Mouse (Mus musculus): ENCODE data around the gene Ptpre. TPM values are rescaled to one million over a fixed set of nuclear protein-coding genes. Genes with fewer than 3 reads are reported as not detected.
"Not testable (repeated sequence)": the region's sequence is repeated elsewhere in the genome, so short reads cannot be mapped to it uniquely, and the experiment has no call there.

Ptpre gene
- polyA plus RNA-seq, 1 experiment: 2.4 TPM

- Histone ChIP-seq H3K36me3 (ENCODE audit: control insufficient read depth, insufficient read depth) (no peaks in the 10 kb centered on the region), H3K4me2 (ENCODE audit: low read depth) (no peak overlapping the region), H3K27me3 (ENCODE audit: control insufficient read depth, insufficient read depth, insufficient read length) (no peaks in the 10 kb centered on the region), H3ac (ENCODE audit: control insufficient read depth, insufficient read length) (no peak overlapping the region), H3K79me2 (ENCODE audit: control insufficient read depth, insufficient read depth) (no peaks in the 10 kb centered on the region), H3K4me3 (no peak overlapping the region)
- TF ChIP-seq TCF12 (IDR thresholded peaks at IDR 0.05; ENCODE audit: insufficient read depth, poor library complexity, severe bottlenecking): no peak
- no peak for TF ChIP-seq MAX (IDR thresholded peaks at IDR 0.05; ENCODE audit: low read depth)
- TF ChIP-seq POLR2AphosphoS2 (IDR thresholded peaks at IDR 0.05; ENCODE audit: insufficient read length, low read depth): no peak
- TF ChIP-seq TCF3 (IDR thresholded peaks at IDR 0.05; ENCODE audit: insufficient read length, low read depth): no peak
- no peak for TF ChIP-seq SRF (IDR thresholded peaks at IDR 0.05; ENCODE audit: control insufficient read depth, insufficient read length, low read depth)
- TF ChIP-seq USF1 (IDR thresholded peaks at IDR 0.05; ENCODE audit: low read depth): no peak
- TF ChIP-seq E2F4 (IDR thresholded peaks at IDR 0.05; ENCODE audit: insufficient read depth): no peak
- TF ChIP-seq MYOG (IDR thresholded peaks at IDR 0.05; ENCODE audit: control insufficient read depth in 1 of 3, insufficient read depth in 1 of 3, insufficient read length in 2 of 3, low read depth in 2 of 3): no peak
- TF ChIP-seq MYOD1 (IDR thresholded peaks at IDR 0.05; ENCODE audit: control insufficient read depth in 1 of 3, insufficient read length in 2 of 3, low read depth in 2 of 3): no peak
- TF ChIP-seq REST (IDR thresholded peaks at IDR 0.05; ENCODE audit: insufficient read depth, insufficient read length): no peak
- no peak for TF ChIP-seq POLR2A (IDR thresholded peaks at IDR 0.05; ENCODE audit: insufficient read length, low read depth)
- TF ChIP-seq CEBPB (IDR thresholded peaks at IDR 0.05; ENCODE audit: insufficient read depth, poor library complexity, severe bottlenecking): no peak
These were observed 143.1 kb downstream of the Ptpre start for GRCm38 (mm10) chr7:135680334-135680733.

- TF ChIP-seq MYOG (IDR thresholded peaks at IDR 0.05; ENCODE audit: control insufficient read depth in 1 of 3, insufficient read depth in 1 of 3, insufficient read length in 2 of 3, low read depth in 2 of 3) (peak in 2 of 3 experiments; percentile 29 to 47), POLR2AphosphoS2 (IDR thresholded peaks at IDR 0.05; ENCODE audit: insufficient read length, low read depth) (peak; percentile 68), MYOD1 (IDR thresholded peaks at IDR 0.05; ENCODE audit: control insufficient read depth in 1 of 3, insufficient read length in 2 of 3, low read depth in 2 of 3) (peak in 2 of 3 experiments; percentile 61 to 76), POLR2A (IDR thresholded peaks at IDR 0.05; ENCODE audit: insufficient read length, low read depth) (peak; percentile 15)
- H3K4me2 ChIP-seq (ENCODE audit: low read depth); H3ac ChIP-seq (ENCODE audit: control insufficient read depth, insufficient read length); H3K4me3 ChIP-seq; H3K79me2 ChIP-seq (ENCODE audit: control insufficient read depth, insufficient read depth); H3K27me3 ChIP-seq (ENCODE audit: control insufficient read depth, insufficient read depth, insufficient read length): not testable (repeated sequence)
- peaks cover 12% of the 10 kb centered on the region for H3K36me3 ChIP-seq (ENCODE audit: control insufficient read depth, insufficient read depth)
These were observed 146.8 kb downstream of the Ptpre start for GRCm38 (mm10) chr7:135684098-135684497.

GRCm38 (mm10) chr7:135684938-135685337, 147.7 kb downstream of the Ptpre start:
- TF ChIP-seq POLR2A (IDR thresholded peaks at IDR 0.05; ENCODE audit: insufficient read length, low read depth) (peak; percentile 52), USF1 (IDR thresholded peaks at IDR 0.05; ENCODE audit: low read depth) (no peak), REST (IDR thresholded peaks at IDR 0.05; ENCODE audit: insufficient read depth, insufficient read length) (no peak), MYOD1 (IDR thresholded peaks at IDR 0.05; ENCODE audit: control insufficient read depth in 1 of 3, insufficient read length in 2 of 3, low read depth in 2 of 3) (no peak), POLR2AphosphoS2 (IDR thresholded peaks at IDR 0.05; ENCODE audit: insufficient read length, low read depth) (peak; percentile 93), TCF12 (IDR thresholded peaks at IDR 0.05; ENCODE audit: insufficient read depth, poor library complexity, severe bottlenecking) (no peak)
- no peak overlapping the region for H3ac ChIP-seq (ENCODE audit: control insufficient read depth, insufficient read length)
- H3K4me3 ChIP-seq: no peak overlapping the region
- no peaks in the 10 kb centered on the region for H3K79me2 ChIP-seq (ENCODE audit: control insufficient read depth, insufficient read depth)
- no peak overlapping the region for H3K4me2 ChIP-seq (ENCODE audit: low read depth)
- H3K27me3 ChIP-seq (ENCODE audit: control insufficient read depth, insufficient read depth, insufficient read length): no peaks in the 10 kb centered on the region
- peaks cover 17% of the 10 kb centered on the region for H3K36me3 ChIP-seq (ENCODE audit: control insufficient read depth, insufficient read depth)

GRCm38 (mm10) chr7:135689396-135689795, 152.1 kb downstream of the Ptpre start:
- Histone ChIP-seq H3K27me3 (ENCODE audit: control insufficient read depth, insufficient read depth, insufficient read length) (no peaks in the 10 kb centered on the region), H3K36me3 (ENCODE audit: control insufficient read depth, insufficient read depth) (peaks cover 45% of the 10 kb centered on the region), H3K4me3 (no peak overlapping the region), H3K79me2 (ENCODE audit: control insufficient read depth, insufficient read depth) (peaks cover under 1% of the 10 kb centered on the region), H3ac (ENCODE audit: control insufficient read depth, insufficient read length) (no peak overlapping the region), H3K4me2 (ENCODE audit: low read depth) (no peak overlapping the region)
- TF ChIP-seq TCF3 (IDR thresholded peaks at IDR 0.05; ENCODE audit: insufficient read length, low read depth) (no peak), TCF12 (IDR thresholded peaks at IDR 0.05; ENCODE audit: insufficient read depth, poor library complexity, severe bottlenecking) (no peak), SRF (IDR thresholded peaks at IDR 0.05; ENCODE audit: control insufficient read depth, insufficient read length, low read depth) (no peak)

- H3K4me2 ChIP-seq (ENCODE audit: low read depth): no peak overlapping the region
- peaks cover 18% of the 10 kb centered on the region for H3K79me2 ChIP-seq (ENCODE audit: control insufficient read depth, insufficient read depth)
- H3K27me3 ChIP-seq (ENCODE audit: control insufficient read depth, insufficient read depth, insufficient read length): no peaks in the 10 kb centered on the region
- TF ChIP-seq MAX (IDR thresholded peaks at IDR 0.05; ENCODE audit: low read depth) (no peak), POLR2AphosphoS2 (IDR thresholded peaks at IDR 0.05; ENCODE audit: insufficient read length, low read depth) (no peak), REST (IDR thresholded peaks at IDR 0.05; ENCODE audit: insufficient read depth, insufficient read length) (no peak)
- no peak overlapping the region for H3ac ChIP-seq (ENCODE audit: control insufficient read depth, insufficient read length)
- peaks cover 54% of the 10 kb centered on the region for H3K36me3 ChIP-seq (ENCODE audit: control insufficient read depth, insufficient read depth)
- no peak overlapping the region for H3K4me3 ChIP-seq
These were observed 154.7 kb downstream of the Ptpre start for GRCm38 (mm10) chr7:135691941-135692340.

- Histone ChIP-seq H3K79me2 (ENCODE audit: control insufficient read depth, insufficient read depth) (peaks cover 34% of the 10 kb centered on the region), H3K36me3 (ENCODE audit: control insufficient read depth, insufficient read depth) (peaks cover 51% of the 10 kb centered on the region), H3K27me3 (ENCODE audit: control insufficient read depth, insufficient read depth, insufficient read length) (no peaks in the 10 kb centered on the region), H3K4me3 (no peak overlapping the region), H3K4me2 (ENCODE audit: low read depth) (no peak overlapping the region), H3ac (ENCODE audit: control insufficient read depth, insufficient read length) (no peak overlapping the region)
- TF ChIP-seq TCF12 (IDR thresholded peaks at IDR 0.05; ENCODE audit: insufficient read depth, poor library complexity, severe bottlenecking): no peak
- TF ChIP-seq POLR2A (IDR thresholded peaks at IDR 0.05; ENCODE audit: insufficient read length, low read depth): no peak
- no peak for TF ChIP-seq USF1 (IDR thresholded peaks at IDR 0.05; ENCODE audit: low read depth)
- TF ChIP-seq POLR2AphosphoS2 (IDR thresholded peaks at IDR 0.05; ENCODE audit: insufficient read length, low read depth): no peak
- TF ChIP-seq E2F4 (IDR thresholded peaks at IDR 0.05; ENCODE audit: insufficient read depth): no peak
- no peak for TF ChIP-seq MYOG (IDR thresholded peaks at IDR 0.05; ENCODE audit: control insufficient read depth in 1 of 3, insufficient read depth in 1 of 3, insufficient read length in 2 of 3, low read depth in 2 of 3)
- no peak for TF ChIP-seq REST (IDR thresholded peaks at IDR 0.05; ENCODE audit: insufficient read depth, insufficient read length)
- no peak for TF ChIP-seq TCF3 (IDR thresholded peaks at IDR 0.05; ENCODE audit: insufficient read length, low read depth)
- TF ChIP-seq MYOD1 (IDR thresholded peaks at IDR 0.05; ENCODE audit: control insufficient read depth in 1 of 3, insufficient read length in 2 of 3, low read depth in 2 of 3): no peak
- no peak for TF ChIP-seq MAX (IDR thresholded peaks at IDR 0.05; ENCODE audit: low read depth)
- no peak for TF ChIP-seq SRF (IDR thresholded peaks at IDR 0.05; ENCODE audit: control insufficient read depth, insufficient read length, low read depth)
- no peak for TF ChIP-seq CEBPB (IDR thresholded peaks at IDR 0.05; ENCODE audit: insufficient read depth, poor library complexity, severe bottlenecking)
These were observed 156.8 kb downstream of the Ptpre start for GRCm38 (mm10) chr7:135694130-135694529.

All from myocyte (in vitro differentiated cells).